Mouse (Mus musculus) thymus, adult 2 months (tissue): ENCODE data around the gene Slc27a4.

ENCODE experiments used
- CTCF ChIP-seq: fragments of 200-500 bp; IDR thresholded peaks from 2 replicates; pipeline ENCODE4 v1.5.1; 2012; ENCODE audit warnings: mild to moderate bottlenecking, control low read depth, low read length, moderate library complexity, borderline replicate concordance; ENCODE audit not compliant: control insufficient read depth, poor library complexity, insufficient read depth; ENCODE audit errors: extremely low read depth
- POLR2A ChIP-seq: fragments of 200-500 bp; IDR thresholded peaks from 2 replicates; pipeline ENCODE4 v1.6.1; 2012; ENCODE audit warnings: mild to moderate bottlenecking, low read length, control low read depth, moderate library complexity; ENCODE audit not compliant: control insufficient read depth, poor library complexity, insufficient read depth; ENCODE audit errors: extremely low read depth

DNA sequence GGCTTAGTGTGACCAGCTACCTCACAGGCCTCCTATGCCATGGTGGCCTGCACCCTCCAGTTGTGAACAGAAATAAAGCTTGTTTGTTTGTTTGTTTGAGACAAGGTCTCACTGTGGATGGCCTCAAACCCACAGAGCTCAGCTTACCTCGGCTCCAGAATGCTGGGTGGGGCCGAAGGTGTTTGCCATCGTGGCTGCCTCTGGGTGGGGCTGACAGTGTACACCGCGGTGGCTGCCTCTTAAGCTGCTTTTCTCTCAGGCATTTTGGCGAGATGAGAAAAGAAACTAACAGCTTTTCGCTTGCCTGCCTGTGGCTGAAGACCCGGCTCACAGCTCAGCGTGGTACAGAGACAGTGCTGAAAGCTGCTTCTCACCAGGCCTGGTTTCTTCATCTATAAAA, 33.5 kb upstream of the Slc27a4 start:
- TF ChIP-seq CTCF (no peak), POLR2A (no peak)
